Mouse (Mus musculus) liver, postnatal 0 days (tissue): ENCODE results near the gene Zcchc17. TPM values are rescaled to one million over a fixed set of nuclear protein-coding genes. Genes with fewer than 3 reads are reported as not detected.

ENCODE experiments used
- ATAC-seq: fragments of 200-750 bp; cut with Nextera tagmentation; 2 replicates; pipeline ENCODE4 v1.8.0; 2017; ENCODE audit warnings: mild to moderate bottlenecking, moderate library complexity
- DNase-seq: peaks from one replicate; pipeline ENCODE4 v3.0.0-alpha.2; 2016
- H3K27ac ChIP-seq: fragments of 300-500 bp; sonication (generic); 2 replicates; pipeline ENCODE4 v1.5.1; 2014; ENCODE audit warnings: antibody characterized with exemption, moderate library complexity, mild to moderate bottlenecking, low read depth
- H3K27me3 ChIP-seq: fragments of 300-500 bp; sonication (generic); 2 replicates; pipeline ENCODE4 v1.6.1; 2014; ENCODE audit warnings: low read length, control low read depth, mixed read lengths; ENCODE audit not compliant: insufficient read depth
- H3K36me3 ChIP-seq: fragments of 300-500 bp; sonication (generic); replicated peaks from 2 replicates; pipeline ENCODE4 v1.6.1; 2014; ENCODE audit warnings: mild to moderate bottlenecking, control low read depth, low read length, moderate library complexity, mixed read lengths; ENCODE audit not compliant: insufficient read depth
- H3K4me1 ChIP-seq: fragments of 300-500 bp; sonication (generic); 2 replicates; pipeline ENCODE4 v1.6.1; 2014; ENCODE audit warnings: antibody characterized with exemption, mild to moderate bottlenecking, control low read depth; ENCODE audit not compliant: insufficient read depth
- H3K4me2 ChIP-seq: fragments of 300-500 bp; sonication (generic); 2 replicates; pipeline ENCODE4 v1.6.1; 2014; ENCODE audit warnings: low read depth, mild to moderate bottlenecking, low read length, moderate library complexity, mixed read lengths
- H3K4me3 ChIP-seq: fragments of 300-500 bp; sonication (generic); 2 replicates; pipeline ENCODE4 v1.5.1; 2014; ENCODE audit warnings: low read depth, low read length
- H3K9ac ChIP-seq: fragments of 300-500 bp; sonication (generic); replicated peaks from 2 replicates; pipeline ENCODE4 v1.6.1; 2014; ENCODE audit warnings: mild to moderate bottlenecking, moderate library complexity
- H3K9me3 ChIP-seq: fragments of 300-500 bp; sonication (generic); 2 replicates; pipeline ENCODE4 v1.6.1; 2016; ENCODE audit warnings: mild to moderate bottlenecking, control low read depth, low read length, mixed read lengths
- CTCF ChIP-seq: sonication (generic); IDR thresholded peaks from 2 replicates; pipeline ENCODE4 v1.5.1; 2016; ENCODE audit warnings: antibody characterized with exemption, low read depth
- EP300 ChIP-seq: IDR thresholded peaks from 2 replicates; pipeline ENCODE4 v1.6.1; 2016; ENCODE audit warnings: antibody characterized with exemption, low read depth, mild to moderate bottlenecking
- WGBS: fragments of 180-500 bp; shearing (Covaris S2); extraction: QIAGEN DNeasy Blood & Tissue Kit; methylation state at CpG from one replicate; pipeline ENCODE4 v1.1.7; 2014; ENCODE audit not compliant: insufficient replicate concordance; 5-methylcytosine and 5-hydroxymethylcytosine counted together
- polyA plus RNA-seq: library from polyadenylated mRNA; unstranded; fragments of >200 nt; fragmentation: Nextera tagmentation; extraction: Ambion mirVana; gene quantifications from 2 replicates; pipeline ENCODE4 v1.2.1, GENCODE M21; 2015

The Zcchc17 gene
- polyA plus RNA-seq, 1 experiment from 2014 or later = 27.5 TPM

GRCm38 (mm10) chr4:130379181-130379580 lies 19.4 kb upstream of the Zcchc17 start:
- Histone ChIP-seq H3K27ac (no peak overlapping the region), H3K4me2 (no peak overlapping the region), H3K9ac (no peak overlapping the region), H3K9me3 (no peaks in the 10 kb centered on the region), H3K27me3 (no peaks in the 10 kb centered on the region), H3K36me3 (peaks cover 72% of the 10 kb centered on the region), H3K4me1 (no peaks in the 10 kb centered on the region), H3K4me3 (no peak overlapping the region)
- WGBS = 98% methylated on average over 2 of the region's 2 CpGs
- DNase-seq = no peak
- TF ChIP-seq EP300 = no peak
- TF ChIP-seq CTCF = no peak
- ATAC-seq = no peak

DNA sequence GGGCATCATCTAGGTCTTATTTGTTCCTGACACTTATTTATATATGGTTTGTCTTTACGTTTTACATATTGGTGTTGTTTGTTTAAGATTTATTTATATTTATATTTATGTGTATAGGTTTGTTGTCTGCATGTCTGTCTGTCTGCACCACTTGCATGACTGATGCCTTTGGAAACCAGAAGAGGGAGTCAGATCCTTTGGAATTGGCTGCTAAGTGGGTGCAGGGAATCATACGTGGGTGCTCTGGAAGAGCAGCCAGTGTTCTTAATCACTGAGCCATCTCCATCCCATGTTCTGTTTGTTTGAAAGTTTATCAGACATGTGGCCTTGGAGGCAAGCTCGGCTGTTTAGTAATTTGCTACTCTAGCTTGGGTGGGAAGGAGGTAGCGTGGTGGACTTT lies 17.8 kb upstream of the Zcchc17 start:
- Histone ChIP-seq H3K9me3 (no peaks in the 10 kb centered on the region), H3K4me3 (no peak overlapping the region), H3K4me1 (no peaks in the 10 kb centered on the region), H3K4me2 (no peak overlapping the region), H3K36me3 (peaks cover 72% of the 10 kb centered on the region), H3K9ac (no peak overlapping the region), H3K27me3 (no peaks in the 10 kb centered on the region), H3K27ac (no peak overlapping the region)
- TF ChIP-seq CTCF = no peak
- no peak for TF ChIP-seq EP300
- WGBS = 78% methylated on average over 4 of the region's 4 CpGs
- no peak for DNase-seq
- no peak for ATAC-seq

DNA sequence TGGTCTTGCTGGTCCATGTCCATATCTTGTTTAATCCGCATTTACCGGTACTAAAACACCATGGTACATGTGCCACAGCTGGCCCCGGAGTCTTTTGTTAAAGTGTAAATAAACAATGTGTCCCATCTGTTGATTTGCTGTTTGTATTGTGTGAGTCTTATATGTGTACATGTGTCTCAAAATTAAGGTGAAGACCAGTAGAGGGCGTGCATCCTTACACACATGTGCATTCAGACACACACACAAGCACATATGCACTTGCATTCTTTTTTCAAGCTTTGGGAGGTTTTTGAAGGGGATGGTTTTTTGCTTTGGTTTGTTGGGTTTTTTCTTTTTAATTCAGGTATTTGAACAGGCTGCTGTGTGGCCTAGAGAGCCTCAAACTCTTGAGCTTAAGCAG lies 16.9 kb upstream of the Zcchc17 start:
- Histone ChIP-seq H3K36me3 (peaks cover 69% of the 10 kb centered on the region), H3K9me3 (no peaks in the 10 kb centered on the region), H3K9ac (no peak overlapping the region), H3K4me2 (no peak overlapping the region), H3K27me3 (no peaks in the 10 kb centered on the region), H3K27ac (no peak overlapping the region), H3K4me1 (no peaks in the 10 kb centered on the region), H3K4me3 (no peak overlapping the region)
- no peak for DNase-seq
- peak; percentile 45 for TF ChIP-seq CTCF
- no peak for TF ChIP-seq EP300
- 86% methylated on average over 4 of the region's 4 CpGs for whole genome bisulfite sequencing
- no peak for ATAC-seq

- ATAC-seq (no peak), DNase-seq (no peak)
- peaks cover 22% of the 10 kb centered on the region for H3K4me1 ChIP-seq
- peak overlapping the region; percentile 72 for H3K27ac ChIP-seq
- peaks cover 26% of the 10 kb centered on the region for H3K36me3 ChIP-seq
- WGBS = under 1% methylated on average over 19 of the region's 19 CpGs
- peak overlapping the region; percentile 74 for H3K4me2 ChIP-seq
- peak overlapping the region; percentile 84 for H3K9ac ChIP-seq
- TF ChIP-seq CTCF (no peak), EP300 (no peak)
- peak overlapping the region; percentile 89 for H3K4me3 ChIP-seq
- no peaks in the 10 kb centered on the region for H3K9me3 ChIP-seq
- H3K27me3 ChIP-seq = no peaks in the 10 kb centered on the region
Observed at GRCm38 (mm10) chr4:130360238-130360590, 471 bp upstream of the Zcchc17 start.

DNA sequence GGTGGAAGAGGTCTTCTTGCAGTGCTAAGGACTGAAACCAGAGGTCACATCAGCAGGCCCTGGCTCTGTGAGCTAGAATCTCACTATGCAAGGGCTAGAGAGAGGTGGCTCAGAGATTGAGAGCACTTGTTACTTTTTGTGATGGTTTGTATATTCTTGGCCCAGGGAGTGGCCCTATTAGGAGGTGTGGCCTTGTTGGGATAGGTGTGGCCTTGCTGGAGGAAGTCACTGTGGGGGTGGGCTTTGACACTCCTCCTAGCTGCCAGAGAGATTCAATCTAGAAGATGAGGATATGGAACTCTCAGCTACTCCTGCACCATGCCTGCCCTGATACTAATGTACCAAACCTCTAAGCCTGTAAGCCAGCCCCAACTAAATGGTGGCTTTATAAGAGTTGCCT lies 1.8 kb downstream of the Zcchc17 start:
- no peak for DNase-seq
- Histone ChIP-seq H3K4me1 (peaks cover 22% of the 10 kb centered on the region), H3K36me3 (peaks cover 17% of the 10 kb centered on the region), H3K27me3 (no peaks in the 10 kb centered on the region), H3K27ac (no peak overlapping the region), H3K9me3 (no peaks in the 10 kb centered on the region), H3K9ac (no peak overlapping the region), H3K4me2 (no peak overlapping the region), H3K4me3 (no peak overlapping the region)
- no peak for ATAC-seq
- TF ChIP-seq EP300 (no peak), CTCF (no peak)

- H3K4me2 ChIP-seq = no peak overlapping the region
- H3K9ac ChIP-seq = no peak overlapping the region
- no peaks in the 10 kb centered on the region for H3K9me3 ChIP-seq
- no peak overlapping the region for H3K27ac ChIP-seq
- no peaks in the 10 kb centered on the region for H3K27me3 ChIP-seq
- peaks cover 45% of the 10 kb centered on the region for H3K36me3 ChIP-seq
- no peak for TF ChIP-seq CTCF
- no peak for TF ChIP-seq EP300
- 81% methylated on average over 7 of the region's 7 CpGs for WGBS
- H3K4me3 ChIP-seq = no peak overlapping the region
- no peaks in the 10 kb centered on the region for H3K4me1 ChIP-seq
- no peak for DNase-seq
- no peak for ATAC-seq
Observed at GRCm38 (mm10) chr4:130352588-130352987, 7.2 kb downstream of the Zcchc17 start.
